Mouse (Mus musculus): ENCODE data around the gene Spin1.

DNA sequence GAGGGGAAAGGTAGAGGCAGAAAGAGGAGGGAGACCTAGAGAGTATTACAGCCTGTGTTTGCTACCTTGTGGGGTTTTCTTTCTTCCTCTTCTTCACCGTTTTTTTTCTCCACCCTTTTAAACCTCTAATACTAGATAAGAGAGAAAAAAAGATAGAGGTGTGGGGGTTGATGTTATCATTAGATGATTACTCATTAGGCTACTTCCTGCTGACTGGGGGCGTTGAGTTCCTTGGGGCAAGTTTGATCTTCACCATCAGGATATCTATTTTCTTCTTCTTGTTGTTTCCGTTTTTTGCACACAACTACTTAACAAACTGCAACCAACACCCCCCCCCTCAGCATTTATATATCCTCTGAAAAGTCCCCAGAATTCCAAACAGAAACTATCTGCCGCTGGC is 12.5 kb upstream of the Spin1 start:
- no peak for TF ChIP-seq CTCF (IDR thresholded peaks at IDR 0.05; ENCODE audit: control insufficient read depth, insufficient read depth, insufficient read length)
- no peak for TF ChIP-seq USF1 (IDR thresholded peaks at IDR 0.05; ENCODE audit: low read depth)
- no peak for TF ChIP-seq CEBPB (IDR thresholded peaks at IDR 0.05; ENCODE audit: low read depth)
- no peak for TF ChIP-seq MAX (IDR thresholded peaks at IDR 0.05)
- TF ChIP-seq MYOD1 (IDR thresholded peaks at IDR 0.05; ENCODE audit: control insufficient read depth, insufficient read length, low read depth), result no peak
- no peak for TF ChIP-seq MYOG (IDR thresholded peaks at IDR 0.05; ENCODE audit: control insufficient read depth, extremely low read depth, insufficient read length)
- no peak for TF ChIP-seq FOSL1 (IDR thresholded peaks at IDR 0.05; ENCODE audit: insufficient read depth, low read length, poor library complexity, severe bottlenecking)
